Mouse (Mus musculus): Measurements from ENCODE around the gene Unc13c. TPM values are rescaled to one million over a fixed set of nuclear protein-coding genes. Genes with fewer than 3 reads are reported as not detected.

Unc13c gene
- polyA plus RNA-seq, 1 experiment from 2014 or later, result 0.09 TPM

GRCm38 (mm10) chr9:73625171-73625570 lies 343.6 kb downstream of the Unc13c start:
- Histone ChIP-seq H3K4me2 (ENCODE audit: low read depth, low read length, severe bottlenecking) (no peak overlapping the region), H3K9me3 (ENCODE audit: control insufficient read depth, low read length) (no peaks in the 10 kb centered on the region), H3K27me3 (ENCODE audit: control insufficient read depth, insufficient read depth, low read length) (no peaks in the 10 kb centered on the region), H3K36me3 (ENCODE audit: control insufficient read depth, insufficient read depth, low read length) (no peaks in the 10 kb centered on the region), H3K4me1 (replicated peaks; ENCODE audit: control insufficient read depth, insufficient read depth, low read length) (no peaks in the 10 kb centered on the region), H3K27ac (ENCODE audit: low read depth, low read length) (no peak overlapping the region), H3K9ac (ENCODE audit: low read length) (no peak overlapping the region), H3K4me3 (ENCODE audit: low read depth, low read length) (no peak overlapping the region)
- DNase-seq (ENCODE audit: low spot score) (no peak), ATAC-seq (replicated peaks; ENCODE audit: low FRiP score) (no peak)
- 76% methylated on average over 1 of the region's 1 CpGs for WGBS

- DNase-seq (ENCODE audit: low spot score) (no peak), ATAC-seq (replicated peaks; ENCODE audit: low FRiP score) (no peak)
- H3K4me1 ChIP-seq (replicated peaks; ENCODE audit: control insufficient read depth, insufficient read depth, low read length), result no peaks in the 10 kb centered on the region
- H3K4me2 ChIP-seq (ENCODE audit: low read depth, low read length, severe bottlenecking), result no peak overlapping the region
- WGBS, result 84% methylated on average over 4 of the region's 4 CpGs
- H3K27ac ChIP-seq (ENCODE audit: low read depth, low read length), result no peak overlapping the region
- no peaks in the 10 kb centered on the region for H3K27me3 ChIP-seq (ENCODE audit: control insufficient read depth, insufficient read depth, low read length)
- H3K9me3 ChIP-seq (ENCODE audit: control insufficient read depth, low read length), result no peaks in the 10 kb centered on the region
- no peak overlapping the region for H3K9ac ChIP-seq (ENCODE audit: low read length)
- no peaks in the 10 kb centered on the region for H3K36me3 ChIP-seq (ENCODE audit: control insufficient read depth, insufficient read depth, low read length)
- H3K4me3 ChIP-seq (ENCODE audit: low read depth, low read length), result no peak overlapping the region
Measured at GRCm38 (mm10) chr9:73612896-73613295, 355.9 kb downstream of the Unc13c start.

GRCm38 (mm10) chr9:73603921-73604320 lies 364.8 kb downstream of the Unc13c start:
- no peak overlapping the region for H3K27ac ChIP-seq (ENCODE audit: low read depth, low read length)
- 67% methylated on average over 1 of the region's 1 CpGs for WGBS
- H3K4me2 ChIP-seq (ENCODE audit: low read depth, low read length, severe bottlenecking), result no peak overlapping the region
- no peak overlapping the region for H3K9ac ChIP-seq (ENCODE audit: low read length)
- no peaks in the 10 kb centered on the region for H3K36me3 ChIP-seq (ENCODE audit: control insufficient read depth, insufficient read depth, low read length)
- DNase-seq (ENCODE audit: low spot score) (no peak), ATAC-seq (replicated peaks; ENCODE audit: low FRiP score) (no peak)
- no peaks in the 10 kb centered on the region for H3K9me3 ChIP-seq (ENCODE audit: control insufficient read depth, low read length)
- no peak overlapping the region for H3K4me3 ChIP-seq (ENCODE audit: low read depth, low read length)
- no peaks in the 10 kb centered on the region for H3K4me1 ChIP-seq (replicated peaks; ENCODE audit: control insufficient read depth, insufficient read depth, low read length)
- no peaks in the 10 kb centered on the region for H3K27me3 ChIP-seq (ENCODE audit: control insufficient read depth, insufficient read depth, low read length)

GRCm38 (mm10) chr9:73565558-73565957 lies 403.2 kb downstream of the Unc13c start:
- Histone ChIP-seq H3K9me3 (ENCODE audit: control insufficient read depth, low read length) (no peaks in the 10 kb centered on the region), H3K27me3 (ENCODE audit: control insufficient read depth, insufficient read depth, low read length) (no peaks in the 10 kb centered on the region), H3K4me2 (ENCODE audit: low read depth, low read length, severe bottlenecking) (no peak overlapping the region), H3K36me3 (ENCODE audit: control insufficient read depth, insufficient read depth, low read length) (no peaks in the 10 kb centered on the region), H3K4me3 (ENCODE audit: low read depth, low read length) (no peak overlapping the region), H3K4me1 (replicated peaks; ENCODE audit: control insufficient read depth, insufficient read depth, low read length) (no peaks in the 10 kb centered on the region), H3K9ac (ENCODE audit: low read length) (no peak overlapping the region), H3K27ac (ENCODE audit: low read depth, low read length) (no peak overlapping the region)
- no peak for DNase-seq (ENCODE audit: low spot score)
- no peak for ATAC-seq (replicated peaks; ENCODE audit: low FRiP score)
- WGBS, result 69% methylated on average over 4 of the region's 4 CpGs

GRCm38 (mm10) chr9:73560037-73560436 lies 408.7 kb downstream of the Unc13c start:
- Histone ChIP-seq H3K4me1 (replicated peaks; ENCODE audit: control insufficient read depth, insufficient read depth, low read length) (no peaks in the 10 kb centered on the region), H3K36me3 (ENCODE audit: control insufficient read depth, insufficient read depth, low read length) (no peaks in the 10 kb centered on the region), H3K27me3 (ENCODE audit: control insufficient read depth, insufficient read depth, low read length) (no peaks in the 10 kb centered on the region), H3K9me3 (ENCODE audit: control insufficient read depth, low read length) (no peaks in the 10 kb centered on the region), H3K27ac (ENCODE audit: low read depth, low read length) (no peak overlapping the region), H3K4me3 (ENCODE audit: low read depth, low read length) (no peak overlapping the region), H3K9ac (ENCODE audit: low read length) (no peak overlapping the region), H3K4me2 (ENCODE audit: low read depth, low read length, severe bottlenecking) (no peak overlapping the region)
- WGBS, result 84% methylated on average over 5 of the region's 5 CpGs
- DNase-seq (ENCODE audit: low spot score) (no peak), ATAC-seq (replicated peaks; ENCODE audit: low FRiP score) (no peak)

GRCm38 (mm10) chr9:73557805-73558204 lies 411.0 kb downstream of the Unc13c start:
- H3K27ac ChIP-seq (ENCODE audit: low read depth, low read length), result no peak overlapping the region
- H3K4me1 ChIP-seq (replicated peaks; ENCODE audit: control insufficient read depth, insufficient read depth, low read length), result no peaks in the 10 kb centered on the region
- no peak overlapping the region for H3K9ac ChIP-seq (ENCODE audit: low read length)
- 72% methylated on average over 2 of the region's 2 CpGs for WGBS
- ATAC-seq (replicated peaks; ENCODE audit: low FRiP score) (no peak), DNase-seq (ENCODE audit: low spot score) (peak; percentile 77)
- no peaks in the 10 kb centered on the region for H3K9me3 ChIP-seq (ENCODE audit: control insufficient read depth, low read length)
- no peaks in the 10 kb centered on the region for H3K36me3 ChIP-seq (ENCODE audit: control insufficient read depth, insufficient read depth, low read length)
- no peaks in the 10 kb centered on the region for H3K27me3 ChIP-seq (ENCODE audit: control insufficient read depth, insufficient read depth, low read length)
- H3K4me2 ChIP-seq (ENCODE audit: low read depth, low read length, severe bottlenecking), result no peak overlapping the region
- H3K4me3 ChIP-seq (ENCODE audit: low read depth, low read length), result no peak overlapping the region

GRCm38 (mm10) chr9:73555354-73555753 lies 413.4 kb downstream of the Unc13c start:
- Histone ChIP-seq H3K9me3 (ENCODE audit: control insufficient read depth, low read length) (no peaks in the 10 kb centered on the region), H3K36me3 (ENCODE audit: control insufficient read depth, insufficient read depth, low read length) (no peaks in the 10 kb centered on the region), H3K4me3 (ENCODE audit: low read depth, low read length) (no peak overlapping the region), H3K27ac (ENCODE audit: low read depth, low read length) (no peak overlapping the region), H3K4me2 (ENCODE audit: low read depth, low read length, severe bottlenecking) (no peak overlapping the region), H3K9ac (ENCODE audit: low read length) (no peak overlapping the region), H3K4me1 (replicated peaks; ENCODE audit: control insufficient read depth, insufficient read depth, low read length) (no peaks in the 10 kb centered on the region), H3K27me3 (ENCODE audit: control insufficient read depth, insufficient read depth, low read length) (no peaks in the 10 kb centered on the region)
- no peak for ATAC-seq (replicated peaks; ENCODE audit: low FRiP score)
- 86% methylated on average over 6 of the region's 6 CpGs for WGBS
- no peak for DNase-seq (ENCODE audit: low spot score)

- no peaks in the 10 kb centered on the region for H3K4me1 ChIP-seq (replicated peaks; ENCODE audit: control insufficient read depth, insufficient read depth, low read length)
- no peaks in the 10 kb centered on the region for H3K36me3 ChIP-seq (ENCODE audit: control insufficient read depth, insufficient read depth, low read length)
- H3K4me2 ChIP-seq (ENCODE audit: low read depth, low read length, severe bottlenecking), result no peak overlapping the region
- H3K27ac ChIP-seq (ENCODE audit: low read depth, low read length), result no peak overlapping the region
- ATAC-seq (replicated peaks; ENCODE audit: low FRiP score), result no peak
- H3K4me3 ChIP-seq (ENCODE audit: low read depth, low read length), result no peak overlapping the region
- no peak for DNase-seq (ENCODE audit: low spot score)
- H3K9ac ChIP-seq (ENCODE audit: low read length), result no peak overlapping the region
- no peaks in the 10 kb centered on the region for H3K27me3 ChIP-seq (ENCODE audit: control insufficient read depth, insufficient read depth, low read length)
- 71% methylated on average over 3 of the region's 3 CpGs for WGBS
- H3K9me3 ChIP-seq (ENCODE audit: control insufficient read depth, low read length), result no peaks in the 10 kb centered on the region
Measured at GRCm38 (mm10) chr9:73472568-73472967, 496.2 kb downstream of the Unc13c start.

- no peak overlapping the region for H3K4me3 ChIP-seq (ENCODE audit: low read depth, low read length)
- no peak for ATAC-seq (replicated peaks; ENCODE audit: low FRiP score)
- WGBS, result 97% methylated on average over 2 of the region's 2 CpGs
- no peaks in the 10 kb centered on the region for H3K4me1 ChIP-seq (replicated peaks; ENCODE audit: control insufficient read depth, insufficient read depth, low read length)
- H3K4me2 ChIP-seq (ENCODE audit: low read depth, low read length, severe bottlenecking), result no peak overlapping the region
- no peaks in the 10 kb centered on the region for H3K36me3 ChIP-seq (ENCODE audit: control insufficient read depth, insufficient read depth, low read length)
- H3K27ac ChIP-seq (ENCODE audit: low read depth, low read length), result no peak overlapping the region
- H3K9me3 ChIP-seq (ENCODE audit: control insufficient read depth, low read length), result no peaks in the 10 kb centered on the region
- no peaks in the 10 kb centered on the region for H3K27me3 ChIP-seq (ENCODE audit: control insufficient read depth, insufficient read depth, low read length)
- H3K9ac ChIP-seq (ENCODE audit: low read length), result no peak overlapping the region
- DNase-seq (ENCODE audit: low spot score), result no peak
Measured at GRCm38 (mm10) chr9:73462027-73462426, 506.7 kb downstream of the Unc13c start.
